Mouse (Mus musculus): ENCODE results near the gene Gosr2.
"Not testable (repeated sequence)": the region's sequence is repeated elsewhere in the genome, so short reads cannot be mapped to it uniquely, and the experiment has no call there.

Gosr2 gene

GRCm38 (mm10) chr11:103691036-103691435 is 6.7 kb downstream of the Gosr2 start:
- in situ Hi-C loops (cut with MboI, MseI) = loop anchor here in 1 of 2 experiments (5.0 to 10.0 kb wide), 2 partner anchors 329 to 666 kb away; partner anchors contain the start of genes Arhgap27, Dcakd and Nmt1

- in situ Hi-C loops (cut with MboI, MseI) = no loop called here
Measured at GRCm38 (mm10) chr11:103688980-103689378, 8.7 kb downstream of the Gosr2 start.

- in situ Hi-C loops (cut with MboI, MseI) = no loop called here
Measured at GRCm38 (mm10) chr11:103688271-103688979, 9.3 kb downstream of the Gosr2 start.

GRCm38 (mm10) chr11:103686706-103687105 is 11.0 kb downstream of the Gosr2 start:
- in situ Hi-C loops (cut with MboI, MseI) = no loop called here

GRCm38 (mm10) chr11:103685261-103685736 is 12.4 kb downstream of the Gosr2 start:
- in situ Hi-C loops (cut with MboI, MseI) = no loop called here

- in situ Hi-C loops (cut with MboI, MseI) = no loop called here
Measured at GRCm38 (mm10) chr11:103683667-103684334, 13.9 kb downstream of the Gosr2 start.

- in situ Hi-C loops (cut with MboI, MseI) = not testable (repeated sequence)
Measured at GRCm38 (mm10) chr11:103677042-103677441, 20.7 kb downstream of the Gosr2 start.

- in situ Hi-C loops (cut with MboI, MseI) = no loop called here
Measured at GRCm38 (mm10) chr11:103675556-103675955, 22.1 kb downstream of the Gosr2 start.

- in situ Hi-C loops (cut with MboI, MseI) = no loop called here
Measured at GRCm38 (mm10) chr11:103666907-103667426, 30.7 kb downstream of the Gosr2 start.

- in situ Hi-C loops (cut with MboI, MseI) = no loop called here
Measured at GRCm38 (mm10) chr11:103666181-103666906, 31.4 kb downstream of the Gosr2 start.

- in situ Hi-C loops (cut with MboI, MseI) = no loop called here
Measured at GRCm38 (mm10) chr11:103665695-103666094, 32.0 kb downstream of the Gosr2 start.

- in situ Hi-C loops (cut with MboI, MseI) = no loop called here
Measured at GRCm38 (mm10) chr11:103663119-103663518, 34.6 kb downstream of the Gosr2 start.

GRCm38 (mm10) chr11:103662546-103662945 is 35.2 kb downstream of the Gosr2 start:
- in situ Hi-C loops (cut with MboI, MseI) = no loop called here

GRCm38 (mm10) chr11:103661863-103662262 is 35.8 kb downstream of the Gosr2 start:
- in situ Hi-C loops (cut with MboI, MseI) = no loop called here

GRCm38 (mm10) chr11:103658189-103658588 is 39.5 kb downstream of the Gosr2 start:
- in situ Hi-C loops (cut with MboI, MseI) = loop anchor here in 1 of 2 experiments (10.0 kb wide), 1 partner anchor 547 kb away; no protein-coding TSS in a partner anchor

GRCm38 (mm10) chr11:103656520-103656919 is 41.2 kb downstream of the Gosr2 start:
- in situ Hi-C loops (cut with MboI, MseI) = loop anchor here in 1 of 2 experiments (10.0 kb wide), 1 partner anchor 548 kb away; no protein-coding TSS in a partner anchor

GRCm38 (mm10) chr11:103653359-103653965 is 44.2 kb downstream of the Gosr2 start:
- in situ Hi-C loops (cut with MboI, MseI) = loop anchor here in 1 of 2 experiments (10.0 kb wide), 1 partner anchor 551 kb away; no protein-coding TSS in a partner anchor

GRCm38 (mm10) chr11:103651426-103651825 is 46.3 kb downstream of the Gosr2 start:
- in situ Hi-C loops (cut with MboI, MseI) = loop anchor here in 1 of 2 experiments (10.0 kb wide), 1 partner anchor 553 kb away; no protein-coding TSS in a partner anchor

GRCm38 (mm10) chr11:103649983-103650493 is 47.7 kb downstream of the Gosr2 start:
- in situ Hi-C loops (cut with MboI, MseI) = loop anchor here (10.0 kb wide), 2 partner anchors 265 to 555 kb away; no protein-coding TSS in a partner anchor

GRCm38 (mm10) chr11:103649301-103649982 is 48.3 kb downstream of the Gosr2 start, which contains the start of gene Rprml:
TSS of gene Rprml (plus strand) at chr11:103649570.
- in situ Hi-C loops (cut with MboI, MseI) = loop anchor here in 1 of 2 experiments (10.0 kb wide), 1 partner anchor 265 kb away; no protein-coding TSS in a partner anchor

Measured in T-helper 17 cell (primary cell).